Mouse (Mus musculus): ENCODE measurements around the gene Mrps7.

DNA sequence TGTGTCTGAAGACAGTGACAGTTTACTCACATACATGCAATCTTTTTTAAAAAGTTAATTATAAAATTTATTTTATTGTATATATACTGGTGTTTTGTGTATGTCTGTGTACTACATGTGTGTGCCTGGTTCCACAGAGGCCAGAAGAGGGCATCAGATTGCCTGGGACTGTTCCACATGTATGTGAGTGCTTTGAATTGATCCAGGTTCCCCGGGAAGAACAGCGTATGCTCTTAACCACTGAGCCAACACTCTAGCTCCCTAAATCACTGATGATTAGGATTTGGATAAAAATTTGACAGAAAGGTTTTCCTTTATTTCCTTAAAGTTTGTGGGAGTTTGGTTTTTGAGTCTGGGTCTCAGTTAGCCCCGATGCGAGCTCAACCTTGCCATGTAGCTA is 40.3 kb upstream of the Mrps7 start:
- TF ChIP-seq CTCF (IDR thresholded peaks at IDR 0.05; ENCODE audit: extremely low read depth, insufficient read depth, low read length): no peak
- TF ChIP-seq POLR2A (IDR thresholded peaks at IDR 0.05; ENCODE audit: extremely low read depth, insufficient read depth, low read length): no peak

Measured in cortical plate, adult 2 months (tissue).